Mouse (Mus musculus): ENCODE measurements around the gene Pold1. TPM values are rescaled to one million over a fixed set of nuclear protein-coding genes. Genes with fewer than 3 reads are reported as not detected.

Pold1 gene
- polyA plus RNA-seq, 2 experiments from 2014 or later, result 19.2 to 27.6 TPM

- no peak for ATAC-seq
Measured at GRCm38 (mm10) chr7:44576333-44576844, 27.7 kb upstream of the Pold1 start.

- ATAC-seq, result no peak
Measured at GRCm38 (mm10) chr7:44572956-44573484, 24.4 kb upstream of the Pold1 start.

GRCm38 (mm10) chr7:44572213-44572701 is 23.6 kb upstream of the Pold1 start, which contains the start of gene Napsa:
TSS of gene Napsa (plus strand) at chr7:44572380.
- ATAC-seq, result no peak

GRCm38 (mm10) chr7:44571811-44572210 is 23.2 kb upstream of the Pold1 start:
- no peak for ATAC-seq

GRCm38 (mm10) chr7:44570989-44571388 is 22.3 kb upstream of the Pold1 start:
- ATAC-seq, result no peak

- no peak for ATAC-seq
Measured at GRCm38 (mm10) chr7:44568803-44569202, 20.2 kb upstream of the Pold1 start.

- ATAC-seq, result no peak
Measured at GRCm38 (mm10) chr7:44565414-44565813, 16.8 kb upstream of the Pold1 start.

GRCm38 (mm10) chr7:44564486-44564885 is 15.8 kb upstream of the Pold1 start:
- no peak for ATAC-seq

GRCm38 (mm10) chr7:44563284-44563683 is 14.6 kb upstream of the Pold1 start:
- ATAC-seq, result no peak

GRCm38 (mm10) chr7:44560435-44561400 is 12.1 kb upstream of the Pold1 start:
- peak; percentile 59 for ATAC-seq

GRCm38 (mm10) chr7:44557629-44558028 is 9.0 kb upstream of the Pold1 start:
- no peak for ATAC-seq

- ATAC-seq, result peak; percentile 84
Measured at GRCm38 (mm10) chr7:44553826-44554225, 5.2 kb upstream of the Pold1 start, which contains the start of gene Nr1h2. TSS of gene Nr1h2 (minus strand) at chr7:44553951.

GRCm38 (mm10) chr7:44553196-44553764 is 4.6 kb upstream of the Pold1 start:
- ATAC-seq, result peak; percentile 15

- no peak for ATAC-seq
Measured at GRCm38 (mm10) chr7:44552141-44552908, 3.7 kb upstream of the Pold1 start.

GRCm38 (mm10) chr7:44551731-44552130 is 3.1 kb upstream of the Pold1 start:
- ATAC-seq, result no peak

- no peak for ATAC-seq
Measured at GRCm38 (mm10) chr7:44551301-44551700, 2.7 kb upstream of the Pold1 start.

GRCm38 (mm10) chr7:44550409-44550678 is 1.7 kb upstream of the Pold1 start:
- no peak for ATAC-seq

- ATAC-seq, result no peak
Measured at GRCm38 (mm10) chr7:44549621-44550408, 1.2 kb upstream of the Pold1 start.

- ATAC-seq, result no peak
Measured at GRCm38 (mm10) chr7:44547725-44548124, 924 bp downstream of the Pold1 start.

GRCm38 (mm10) chr7:44547041-44547440 is 1.6 kb downstream of the Pold1 start:
- ATAC-seq, result no peak

GRCm38 (mm10) chr7:44546274-44546673 is 2.4 kb downstream of the Pold1 start:
- ATAC-seq, result no peak

- ATAC-seq, result no peak
Measured at GRCm38 (mm10) chr7:44543071-44543470, 5.6 kb downstream of the Pold1 start.
